Mouse (Mus musculus): Measurements from ENCODE around the gene Cd36. TPM values are rescaled to one million over a fixed set of nuclear protein-coding genes. Genes with fewer than 3 reads are reported as not detected.
A peak's percentile ranks its signal among the peaks of the same experiment; 100 is the strongest.
"Not testable (repeated sequence)": the region's sequence is repeated elsewhere in the genome, so short reads cannot be mapped to it uniquely, and the experiment has no call there.

The Cd36 gene
- 29.5 and 29.8 TPM in 2 replicates for polyA plus RNA-seq (2015; fragmentation: Nextera tagmentation; extraction: Ambion mirVana)

DNA sequence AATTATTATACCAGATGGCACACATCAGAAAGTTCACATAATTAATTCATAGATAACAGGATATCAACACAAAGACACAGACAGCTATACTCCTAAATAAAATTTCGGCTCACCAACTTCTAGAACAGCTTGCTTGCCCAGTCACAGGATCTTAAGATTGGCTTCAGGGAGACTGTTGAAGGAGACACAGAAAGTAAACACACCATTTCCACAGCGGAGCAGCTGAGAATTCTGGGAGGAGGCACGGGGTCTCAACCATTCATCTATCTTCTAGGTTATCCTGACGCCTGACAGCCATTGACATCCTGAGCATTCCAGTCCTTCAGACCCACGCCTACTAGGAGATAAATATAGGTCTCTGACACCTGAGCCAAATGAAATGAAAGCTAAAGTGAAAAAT, at the start of gene Cd36:
Gene Cd36, minus strand, starts transcription at position 204 of the 400 bp plus-strand sequence.
- ATAC-seq (ENCODE audit: insufficient read depth), result no peak
- no peaks in the 10 kb centered on the region for H3K36me3 ChIP-seq (replicated peaks)
- H3K9me3 ChIP-seq (replicated peaks), result no peaks in the 10 kb centered on the region
- no peak within 1 kb of the TSS for H3K27ac ChIP-seq (replicated peaks)
- H3K4me2 ChIP-seq, result no peak within 1 kb of the TSS
- H3K4me1 ChIP-seq (replicated peaks), result no peaks in the 10 kb centered on the region
- no peak within 1 kb of the TSS for H3K4me3 ChIP-seq (replicated peaks)
- no peak within 1 kb of the TSS for H3K9ac ChIP-seq
- H3K27me3 ChIP-seq, result no peaks in the 10 kb centered on the region
- WGBS (ENCODE audit: insufficient replicate concordance), result 30% methylated on average over 5 of the region's 5 CpGs

DNA sequence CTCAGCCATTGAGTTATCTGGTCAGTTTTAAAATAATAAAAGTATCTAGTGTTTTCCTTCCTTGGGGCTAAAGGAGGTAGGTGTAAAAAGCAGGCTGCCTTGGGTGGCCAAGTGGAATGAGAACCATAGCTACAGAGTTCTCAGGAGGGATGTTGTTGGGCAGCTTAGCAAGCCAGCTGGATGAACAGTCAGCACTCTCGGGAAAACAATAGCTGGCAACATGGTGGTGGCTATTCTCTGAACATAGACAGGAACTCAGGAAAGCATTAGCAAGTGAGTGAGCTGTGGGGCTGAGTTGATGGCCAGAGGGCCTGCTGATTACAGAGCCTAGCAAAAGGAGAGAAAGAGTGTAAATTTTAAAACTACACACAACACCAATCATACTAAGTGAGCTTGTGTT, 45.9 kb upstream of the Cd36 start:
- no peaks in the 10 kb centered on the region for H3K36me3 ChIP-seq (replicated peaks)
- no peaks in the 10 kb centered on the region for H3K9me3 ChIP-seq (replicated peaks)
- 61% methylated on average over 1 of the region's 1 CpGs for WGBS (ENCODE audit: insufficient replicate concordance)
- H3K27ac ChIP-seq (replicated peaks), result no peak overlapping the region
- no peak overlapping the region for H3K4me2 ChIP-seq
- no peaks in the 10 kb centered on the region for H3K27me3 ChIP-seq
- ATAC-seq (ENCODE audit: insufficient read depth), result no peak
- H3K4me1 ChIP-seq (replicated peaks), result peaks cover 7% of the 10 kb centered on the region
- H3K9ac ChIP-seq, result no peak overlapping the region
- H3K4me3 ChIP-seq (replicated peaks), result no peak overlapping the region

DNA sequence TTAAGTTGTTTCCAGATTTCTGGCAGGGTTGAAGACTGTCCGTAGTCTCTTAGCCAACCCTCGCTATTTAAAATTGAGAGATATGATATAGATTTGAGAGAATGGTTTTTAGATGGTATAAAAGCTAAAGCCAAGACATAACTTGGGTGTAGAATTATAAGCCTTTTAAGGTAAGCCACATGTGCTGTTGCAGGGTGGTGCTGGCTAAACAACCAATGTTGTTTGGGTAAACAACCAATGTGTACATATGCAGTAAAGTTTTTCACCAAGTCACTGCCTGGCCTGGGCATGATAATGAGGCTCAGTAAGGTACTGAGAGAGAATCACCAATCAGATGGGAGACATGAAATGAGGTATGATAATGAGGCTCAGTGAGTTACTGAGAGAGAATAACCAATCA, 43.0 kb upstream of the Cd36 start:
- WGBS (ENCODE audit: insufficient replicate concordance), result 86% methylated on average over 2 of the region's 2 CpGs
- H3K9ac ChIP-seq; H3K27me3 ChIP-seq; H3K4me1 ChIP-seq (replicated peaks); H3K4me3 ChIP-seq (replicated peaks); H3K27ac ChIP-seq (replicated peaks); H3K4me2 ChIP-seq; H3K9me3 ChIP-seq (replicated peaks); H3K36me3 ChIP-seq (replicated peaks): not testable (repeated sequence)
- peak; percentile 54 for ATAC-seq (ENCODE audit: insufficient read depth)

DNA sequence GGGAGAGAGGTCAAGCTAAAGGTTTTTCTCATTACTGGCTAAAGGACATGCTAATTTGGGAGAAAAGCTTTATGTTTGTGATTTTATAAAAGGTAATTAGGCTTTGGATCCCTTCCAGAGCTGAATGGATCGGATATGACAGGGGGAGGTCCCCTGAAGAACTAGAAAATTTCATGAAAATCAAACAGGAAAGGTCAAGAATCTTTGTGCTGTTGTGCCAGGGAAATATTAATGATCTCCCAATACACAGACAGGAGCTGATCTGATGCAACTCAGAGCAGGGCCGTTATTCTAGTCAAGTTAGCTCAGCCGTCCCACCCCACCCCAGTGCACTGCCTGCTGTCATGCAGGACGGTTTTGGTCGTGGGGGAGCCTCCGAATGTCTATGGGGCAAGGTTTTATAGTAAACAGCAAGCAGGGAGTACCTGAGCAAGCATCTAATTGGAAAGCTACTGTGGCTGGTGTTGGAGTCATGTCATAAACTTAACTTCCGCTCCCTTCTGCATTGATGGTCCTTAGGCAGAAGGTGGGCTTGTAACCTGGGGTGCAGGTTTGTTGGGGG, 40.5 kb upstream of the Cd36 start:
- ATAC-seq (ENCODE audit: insufficient read depth), result no peak
- Histone ChIP-seq H3K27me3 (no peaks in the 10 kb centered on the region), H3K36me3 (replicated peaks) (no peaks in the 10 kb centered on the region), H3K4me2 (no peak overlapping the region), H3K4me1 (replicated peaks) (no peaks in the 10 kb centered on the region), H3K9ac (no peak overlapping the region), H3K27ac (replicated peaks) (no peak overlapping the region), H3K4me3 (replicated peaks) (no peak overlapping the region), H3K9me3 (replicated peaks) (no peaks in the 10 kb centered on the region)
- 59% methylated on average over 7 of the region's 7 CpGs for WGBS (ENCODE audit: insufficient replicate concordance)

DNA sequence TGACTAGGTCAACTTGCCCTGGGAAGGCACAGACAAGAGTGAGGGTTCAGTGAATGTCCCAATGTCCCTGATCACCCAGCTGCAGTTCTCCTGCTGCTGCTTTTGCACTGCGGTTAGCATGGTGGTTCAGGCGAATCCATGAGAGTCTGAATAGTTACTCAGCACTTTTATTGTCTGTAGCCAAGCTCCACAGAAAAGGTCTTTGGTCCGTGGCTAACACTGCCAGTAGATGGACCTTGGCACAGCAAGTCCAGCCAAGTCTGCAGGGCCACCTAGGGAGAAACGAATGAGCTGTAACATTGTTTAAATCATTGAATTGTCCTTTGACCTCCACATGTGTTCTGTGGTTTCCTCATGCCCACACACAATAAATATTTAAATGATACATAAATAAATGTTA, 39.9 kb upstream of the Cd36 start:
- no peaks in the 10 kb centered on the region for H3K27me3 ChIP-seq
- H3K36me3 ChIP-seq (replicated peaks), result no peaks in the 10 kb centered on the region
- no peak overlapping the region for H3K9ac ChIP-seq
- no peak overlapping the region for H3K4me2 ChIP-seq
- ATAC-seq (ENCODE audit: insufficient read depth), result no peak
- H3K27ac ChIP-seq (replicated peaks), result no peak overlapping the region
- WGBS (ENCODE audit: insufficient replicate concordance), result 42% methylated on average over 4 of the region's 4 CpGs
- H3K4me1 ChIP-seq (replicated peaks), result no peaks in the 10 kb centered on the region
- no peak overlapping the region for H3K4me3 ChIP-seq (replicated peaks)
- no peaks in the 10 kb centered on the region for H3K9me3 ChIP-seq (replicated peaks)

DNA sequence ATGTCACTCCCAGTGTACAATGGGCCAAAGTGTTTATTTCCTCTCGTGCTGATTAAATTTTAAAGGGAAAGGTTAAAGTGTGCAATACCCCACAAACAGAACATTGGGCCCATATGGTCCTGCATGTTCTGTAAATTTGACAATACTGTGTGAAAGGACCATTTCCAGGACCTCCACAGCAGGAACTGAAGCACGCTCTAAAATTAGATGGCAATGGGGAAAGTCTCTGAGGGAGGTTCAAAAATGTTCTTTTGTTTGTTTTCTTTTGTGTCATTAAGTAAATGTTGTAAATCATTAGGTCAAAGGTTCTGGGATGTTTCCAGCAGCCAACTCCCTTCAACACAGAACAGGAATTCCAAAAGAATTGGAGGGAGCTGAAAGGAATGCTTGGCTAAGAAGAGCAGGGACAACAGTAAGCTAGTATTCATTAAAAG, 35.5 kb upstream of the Cd36 start:
- no peaks in the 10 kb centered on the region for H3K27me3 ChIP-seq
- H3K27ac ChIP-seq (replicated peaks), result no peak overlapping the region
- no peak overlapping the region for H3K4me3 ChIP-seq (replicated peaks)
- no peak overlapping the region for H3K9ac ChIP-seq
- H3K4me1 ChIP-seq (replicated peaks), result no peaks in the 10 kb centered on the region
- no peak for ATAC-seq (ENCODE audit: insufficient read depth)
- WGBS (ENCODE audit: insufficient replicate concordance), result 35% methylated on average over 2 of the region's 2 CpGs
- no peak overlapping the region for H3K4me2 ChIP-seq
- no peaks in the 10 kb centered on the region for H3K9me3 ChIP-seq (replicated peaks)
- H3K36me3 ChIP-seq (replicated peaks), result no peaks in the 10 kb centered on the region

DNA sequence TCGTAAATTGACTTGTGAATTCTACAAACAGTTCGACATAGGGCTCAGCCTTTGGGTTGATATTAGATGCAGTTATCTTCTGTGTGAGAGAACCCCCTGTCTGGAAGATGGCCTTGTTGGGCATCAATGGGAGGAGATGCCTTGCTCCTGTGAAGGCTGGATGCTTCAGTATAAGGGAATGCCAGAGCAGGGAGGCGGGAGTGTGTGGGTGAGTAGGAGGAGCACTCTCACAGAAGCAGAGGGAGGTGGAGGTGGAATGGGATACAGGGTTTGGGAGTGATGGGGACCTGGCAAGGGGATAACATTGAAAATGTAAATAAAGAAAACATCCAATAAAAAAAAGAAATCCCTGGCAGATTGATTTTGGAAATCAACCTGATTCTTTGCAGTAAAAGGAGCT, 35.0 kb upstream of the Cd36 start:
- Histone ChIP-seq H3K36me3 (replicated peaks) (no peaks in the 10 kb centered on the region), H3K27ac (replicated peaks) (no peak overlapping the region)
- 63% methylated on average over 3 of the region's 3 CpGs for WGBS (ENCODE audit: insufficient replicate concordance)

DNA sequence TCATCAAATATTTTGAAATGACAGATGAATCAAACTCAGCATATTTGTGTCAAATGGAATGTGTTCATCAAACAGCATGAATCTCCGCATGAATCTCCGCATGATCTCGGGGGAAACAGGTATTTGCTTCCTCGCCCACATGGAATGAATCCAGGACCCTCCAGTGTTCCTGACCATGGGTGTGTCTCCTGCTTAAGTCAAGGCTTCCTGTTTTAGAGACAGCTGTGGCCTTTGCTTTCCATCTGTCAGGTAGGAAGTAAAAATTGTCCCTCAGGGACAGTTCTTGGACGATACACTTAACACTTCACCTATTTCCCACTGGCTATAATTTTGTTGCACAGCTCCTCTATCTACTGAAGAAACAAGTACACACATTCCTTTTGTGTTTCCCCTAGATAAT, 30.4 kb upstream of the Cd36 start:
- Histone ChIP-seq H3K4me2 (no peak overlapping the region), H3K9me3 (replicated peaks) (no peaks in the 10 kb centered on the region), H3K27ac (replicated peaks) (no peak overlapping the region), H3K27me3 (no peaks in the 10 kb centered on the region), H3K9ac (no peak overlapping the region), H3K36me3 (replicated peaks) (no peaks in the 10 kb centered on the region), H3K4me1 (replicated peaks) (no peaks in the 10 kb centered on the region), H3K4me3 (replicated peaks) (no peak overlapping the region)
- WGBS (ENCODE audit: insufficient replicate concordance), result 58% methylated on average over 5 of the region's 5 CpGs
- no peak for ATAC-seq (ENCODE audit: insufficient read depth)

More for the DNA sequence above, 35.0 kb upstream of the Cd36 start:
- H3K9ac ChIP-seq, result no peak overlapping the region
- H3K9me3 ChIP-seq (replicated peaks), result no peaks in the 10 kb centered on the region
- H3K4me1 ChIP-seq (replicated peaks), result no peaks in the 10 kb centered on the region
- no peak overlapping the region for H3K4me2 ChIP-seq
- H3K27me3 ChIP-seq, result no peaks in the 10 kb centered on the region
- no peak overlapping the region for H3K4me3 ChIP-seq (replicated peaks)
- no peak for ATAC-seq (ENCODE audit: insufficient read depth)

DNA sequence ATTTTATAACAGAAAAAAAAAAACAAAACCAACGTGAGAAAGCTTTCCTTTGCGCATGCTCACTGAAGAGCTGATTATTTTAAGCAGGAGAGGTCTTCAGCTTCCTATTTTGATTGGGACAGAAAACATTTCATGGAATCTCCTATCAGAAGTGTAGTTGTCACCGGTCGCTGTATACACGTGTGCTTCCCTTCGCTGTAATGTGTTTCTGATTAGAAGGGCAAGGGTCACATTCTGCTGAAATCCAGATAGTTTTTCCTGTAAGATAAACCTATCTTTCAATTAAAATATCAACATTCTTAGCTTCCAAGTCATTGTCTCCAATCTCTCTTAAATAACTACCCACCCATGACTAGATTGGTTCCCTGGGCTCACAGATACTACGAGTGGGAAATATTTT, 16.2 kb upstream of the Cd36 start:
- H3K9ac ChIP-seq, result no peak overlapping the region
- H3K9me3 ChIP-seq (replicated peaks), result no peaks in the 10 kb centered on the region
- no peaks in the 10 kb centered on the region for H3K27me3 ChIP-seq
- no peaks in the 10 kb centered on the region for H3K36me3 ChIP-seq (replicated peaks)
- ATAC-seq (ENCODE audit: insufficient read depth), result no peak
- 61% methylated on average over 7 of the region's 7 CpGs for WGBS (ENCODE audit: insufficient replicate concordance)
- H3K4me2 ChIP-seq, result no peak overlapping the region
- H3K27ac ChIP-seq (replicated peaks), result no peak overlapping the region
- no peak overlapping the region for H3K4me3 ChIP-seq (replicated peaks)
- H3K4me1 ChIP-seq (replicated peaks), result no peaks in the 10 kb centered on the region

DNA sequence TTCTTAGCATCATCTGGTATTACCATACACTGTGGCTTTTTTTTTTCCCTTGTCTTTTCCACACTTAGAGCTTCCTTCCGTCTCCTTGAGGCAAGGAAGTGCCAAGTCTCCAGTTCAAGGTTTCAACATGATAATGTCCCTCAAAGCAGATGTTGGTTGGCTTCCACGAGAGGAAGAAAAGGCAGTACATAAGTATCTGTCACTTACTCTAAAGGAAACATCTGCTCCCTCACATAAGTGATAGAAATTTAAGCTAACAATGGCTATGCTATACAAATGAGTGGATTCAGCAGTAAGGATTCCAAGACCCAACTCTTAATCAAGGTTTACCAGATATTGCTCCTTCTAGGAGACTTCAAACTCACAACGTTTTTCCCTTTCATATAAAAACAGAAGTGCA, 10.3 kb upstream of the Cd36 start:
- H3K4me3 ChIP-seq (replicated peaks), result no peak overlapping the region
- whole genome bisulfite sequencing (ENCODE audit: insufficient replicate concordance), result 18% methylated on average over 3 of the region's 3 CpGs
- H3K9ac ChIP-seq, result no peak overlapping the region
- H3K27me3 ChIP-seq, result no peaks in the 10 kb centered on the region
- H3K4me1 ChIP-seq (replicated peaks), result no peaks in the 10 kb centered on the region
- H3K27ac ChIP-seq (replicated peaks), result no peak overlapping the region
- no peaks in the 10 kb centered on the region for H3K9me3 ChIP-seq (replicated peaks)
- ATAC-seq (ENCODE audit: insufficient read depth), result peak; percentile 65
- H3K4me2 ChIP-seq, result no peak overlapping the region
- H3K36me3 ChIP-seq (replicated peaks), result no peaks in the 10 kb centered on the region

DNA sequence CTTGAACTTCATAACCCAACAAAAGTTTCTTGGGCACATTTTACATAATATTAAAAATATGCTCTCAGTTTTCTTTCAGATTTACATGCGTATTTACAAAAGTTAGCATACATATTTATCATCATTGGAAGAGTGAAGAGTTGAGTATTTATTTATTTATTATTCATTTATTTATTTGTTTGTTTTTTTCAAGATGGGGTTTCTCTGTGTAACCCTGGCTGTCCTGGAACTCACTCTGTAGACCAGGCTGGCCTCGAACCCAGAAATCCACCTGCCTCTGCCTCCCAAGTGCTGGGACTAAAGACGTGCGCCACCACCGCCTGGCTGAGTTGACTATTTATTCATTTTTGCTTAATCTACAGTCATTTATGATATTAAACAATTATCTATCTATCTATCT, 9.0 kb upstream of the Cd36 start:
- 71% methylated on average over 5 of the region's 5 CpGs for WGBS (ENCODE audit: insufficient replicate concordance)
- ATAC-seq (ENCODE audit: insufficient read depth), result not testable (repeated sequence)

DNA sequence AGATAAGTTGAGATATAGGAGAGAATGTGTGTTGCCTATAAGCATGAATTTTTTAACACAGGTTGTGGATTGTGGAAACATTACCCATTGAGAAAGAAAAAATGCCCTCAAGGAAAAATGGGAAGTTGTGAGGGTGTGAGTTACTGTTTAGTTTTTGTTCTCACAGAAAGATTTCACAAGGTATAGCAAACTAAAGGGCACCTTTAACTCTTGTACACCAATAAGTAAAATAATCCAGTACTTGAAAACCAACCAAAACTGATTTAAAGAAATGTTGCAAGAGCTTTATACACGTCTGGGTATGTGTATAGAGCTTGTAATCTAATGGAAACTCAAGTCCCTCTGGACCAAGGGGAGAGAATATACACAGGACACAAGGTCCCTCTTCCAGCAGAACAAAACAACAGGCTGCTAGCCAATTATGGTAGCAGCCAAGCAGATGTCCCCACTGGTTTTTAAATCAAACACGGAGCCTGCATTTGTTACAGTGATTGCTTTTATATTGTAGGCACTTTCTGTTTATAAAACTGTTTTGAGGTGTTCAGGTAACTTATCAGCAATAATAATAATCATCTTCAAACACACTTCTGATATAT, 5.1 kb upstream of the Cd36 start:
- Histone ChIP-seq H3K27me3 (no peaks in the 10 kb centered on the region), H3K4me1 (replicated peaks) (no peaks in the 10 kb centered on the region), H3K36me3 (replicated peaks) (no peaks in the 10 kb centered on the region), H3K4me2 (no peak overlapping the region), H3K27ac (replicated peaks) (no peak overlapping the region), H3K4me3 (replicated peaks) (no peak overlapping the region), H3K9me3 (replicated peaks) (no peaks in the 10 kb centered on the region), H3K9ac (no peak overlapping the region)
- WGBS (ENCODE audit: insufficient replicate concordance), result 66% methylated on average over 2 of the region's 2 CpGs
- ATAC-seq (ENCODE audit: insufficient read depth), result no peak

More for the DNA sequence above, 9.0 kb upstream of the Cd36 start:
- not testable (repeated sequence) for H3K4me2 ChIP-seq; H3K4me3 ChIP-seq (replicated peaks); H3K9ac ChIP-seq; H3K36me3 ChIP-seq (replicated peaks); H3K27ac ChIP-seq (replicated peaks); H3K9me3 ChIP-seq (replicated peaks); H3K4me1 ChIP-seq (replicated peaks); H3K27me3 ChIP-seq
